Mouse (Mus musculus) bone marrow macrophage, adult 2 months (primary cell): Measurements from ENCODE around the gene Gga3. TPM values are rescaled to one million over a fixed set of nuclear protein-coding genes. Genes with fewer than 3 reads are reported as not detected.

Experiments used
- H3K27ac ChIP-seq: 2 replicates; pipeline ENCODE4 v1.5.1; 2012; ENCODE audit warnings: low read depth, low read length; ENCODE audit not compliant: insufficient read depth
- H3K4me1 ChIP-seq: 2 replicates; pipeline ENCODE4 v1.6.1; 2012; ENCODE audit warnings: low read length; ENCODE audit not compliant: control insufficient read depth, insufficient read depth
- H3K4me3 ChIP-seq: 2 replicates; pipeline ENCODE4 v1.5.1; 2012; ENCODE audit warnings: mild to moderate bottlenecking, low read length, moderate library complexity; ENCODE audit not compliant: insufficient read depth
- CTCF ChIP-seq: IDR thresholded peaks from 2 replicates; pipeline ENCODE4 v1.5.1; 2012; ENCODE audit warnings: low read depth, mild to moderate bottlenecking, low read length, moderate library complexity
- POLR2A ChIP-seq: IDR thresholded peaks from 2 replicates; pipeline ENCODE4 v1.6.1; 2012; ENCODE audit warnings: mild to moderate bottlenecking, low read depth, low read length, borderline replicate concordance
- polyA plus RNA-seq: library from polyadenylated mRNA; stranded (reverse); fragments of >200 nt; gene quantifications from 2 replicates; pipeline ENCODE4 v1.2.4, GENCODE M21; 2012; ENCODE audit not compliant: missing spikeins, insufficient read depth, insufficient read length

The Gga3 gene
- polyA plus RNA-seq, 1 experiment: 81.9 TPM

GRCm38 (mm10) chr11:115579080-115579479, 24.8 kb downstream of the Gga3 start:
- Histone ChIP-seq H3K4me3 (no peak overlapping the region), H3K27ac (no peak overlapping the region), H3K4me1 (peaks cover 6% of the 10 kb centered on the region)
- TF ChIP-seq CTCF (no peak), POLR2A (no peak)

DNA sequence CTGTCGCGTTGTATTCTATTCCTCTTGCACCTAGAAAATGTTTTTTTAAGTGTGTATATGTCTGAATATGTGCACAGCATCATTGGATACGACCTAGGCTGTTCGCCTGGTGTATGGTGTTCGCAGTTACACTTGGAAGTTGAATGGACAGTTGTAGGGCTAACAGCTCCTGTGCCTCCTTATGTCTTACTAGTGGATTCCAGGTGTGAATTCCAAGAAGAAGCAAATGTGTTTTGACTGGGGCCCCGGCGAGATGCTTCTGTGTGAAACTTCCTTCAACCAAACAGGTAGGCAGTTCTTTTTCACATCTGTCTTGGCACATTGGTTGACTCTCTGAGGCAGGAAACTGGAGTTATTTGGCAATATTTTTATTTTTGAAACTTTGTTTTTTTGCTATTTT, 38.9 kb downstream of the Gga3 start:
- no peak overlapping the region for H3K27ac ChIP-seq
- TF ChIP-seq CTCF (no peak), POLR2A (no peak)
- peaks cover 11% of the 10 kb centered on the region for H3K4me1 ChIP-seq
- H3K4me3 ChIP-seq: peak overlapping the region; percentile 90

- Histone ChIP-seq H3K4me3 (peak within 1 kb of the TSS; percentile 90), H3K27ac (peak within 1 kb of the TSS; percentile 90), H3K4me1 (peaks cover 11% of the 10 kb centered on the region)
- TF ChIP-seq CTCF: no peak
- no peak for TF ChIP-seq POLR2A
Observed at GRCm38 (mm10) chr11:115564064-115564809, 39.6 kb downstream of the Gga3 start, which contains the start of gene Nup85. Nup85 (plus strand) TSS chr11:115564434.

DNA sequence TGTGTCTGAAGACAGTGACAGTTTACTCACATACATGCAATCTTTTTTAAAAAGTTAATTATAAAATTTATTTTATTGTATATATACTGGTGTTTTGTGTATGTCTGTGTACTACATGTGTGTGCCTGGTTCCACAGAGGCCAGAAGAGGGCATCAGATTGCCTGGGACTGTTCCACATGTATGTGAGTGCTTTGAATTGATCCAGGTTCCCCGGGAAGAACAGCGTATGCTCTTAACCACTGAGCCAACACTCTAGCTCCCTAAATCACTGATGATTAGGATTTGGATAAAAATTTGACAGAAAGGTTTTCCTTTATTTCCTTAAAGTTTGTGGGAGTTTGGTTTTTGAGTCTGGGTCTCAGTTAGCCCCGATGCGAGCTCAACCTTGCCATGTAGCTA, 40.4 kb downstream of the Gga3 start:
- TF ChIP-seq CTCF (no peak), POLR2A (no peak)
- H3K4me1 ChIP-seq: peaks cover 11% of the 10 kb centered on the region
- H3K27ac ChIP-seq: peak overlapping the region; percentile 2; the same call in 1 of the 2 replicates
- H3K4me3 ChIP-seq: peak overlapping the region; percentile 90

GRCm38 (mm10) chr11:115555717-115556116, 48.1 kb downstream of the Gga3 start:
- no peak overlapping the region for H3K4me3 ChIP-seq
- TF ChIP-seq POLR2A: no peak
- no peak for TF ChIP-seq CTCF
- H3K27ac ChIP-seq: no peak overlapping the region
- no peaks in the 10 kb centered on the region for H3K4me1 ChIP-seq

DNA sequence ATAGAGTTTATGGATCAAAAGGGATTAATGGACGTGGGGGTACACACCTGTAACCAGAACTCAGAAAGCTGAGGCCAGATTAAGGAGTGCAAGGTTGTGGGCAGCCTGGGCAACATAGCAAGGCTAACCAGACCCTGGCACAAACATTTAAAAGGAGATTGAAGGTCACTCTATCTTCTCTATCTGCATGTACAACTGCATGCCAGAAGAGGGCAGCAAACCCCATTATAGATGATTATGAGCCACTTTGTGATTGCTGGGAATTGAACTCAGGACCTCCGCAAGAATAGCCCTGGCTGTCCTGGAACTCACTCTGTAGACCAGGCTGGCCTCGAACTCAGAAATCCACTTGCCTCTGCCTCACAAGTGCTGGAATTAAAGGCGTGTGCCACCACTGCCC, 51.1 kb downstream of the Gga3 start:
- TF ChIP-seq POLR2A: no peak
- peak; percentile 30; the same call in 1 of the 2 replicates for TF ChIP-seq CTCF
- no peak overlapping the region for H3K4me3 ChIP-seq
- no peak overlapping the region for H3K27ac ChIP-seq
- H3K4me1 ChIP-seq: no peaks in the 10 kb centered on the region

DNA sequence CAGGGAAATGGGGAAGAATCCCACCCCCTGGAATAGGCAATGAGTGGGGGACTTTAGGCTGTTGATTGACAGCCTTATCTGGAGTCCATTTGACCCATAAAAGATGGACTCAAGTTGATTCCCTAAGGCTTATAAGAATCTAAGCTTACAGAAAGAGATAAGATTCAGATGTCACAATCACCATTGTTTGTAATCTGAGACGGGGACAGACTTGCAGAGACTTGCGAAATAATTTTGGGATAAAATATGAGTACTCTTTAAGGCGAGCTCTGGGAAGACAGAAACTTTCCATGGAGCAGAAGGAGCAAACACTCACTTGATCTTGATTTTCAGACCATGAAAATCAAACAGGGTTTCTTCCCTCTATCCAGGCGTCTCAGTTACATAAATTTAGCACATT, 60.3 kb downstream of the Gga3 start:
- TF ChIP-seq POLR2A: no peak
- TF ChIP-seq CTCF: no peak
- no peak overlapping the region for H3K27ac ChIP-seq
- H3K4me1 ChIP-seq: no peaks in the 10 kb centered on the region

DNA sequence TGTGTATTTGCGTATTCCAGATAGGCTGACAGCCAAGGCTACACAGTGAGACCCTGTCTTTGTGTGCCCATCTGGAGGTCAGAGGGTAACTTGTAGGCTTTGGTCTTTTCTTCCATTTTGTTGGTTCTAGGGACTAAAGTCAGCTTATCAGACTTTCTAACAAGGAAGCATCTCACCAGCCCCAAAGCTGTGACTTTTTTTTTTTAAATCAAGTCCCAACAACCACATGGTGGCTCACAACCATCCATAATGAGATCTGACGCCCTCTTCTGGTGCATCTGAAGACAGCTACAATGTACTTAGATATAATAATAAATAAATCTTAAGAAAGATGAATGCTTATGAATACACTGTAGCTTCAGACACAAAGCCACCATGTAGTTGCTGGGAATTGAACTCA, 65.8 kb downstream of the Gga3 start:
- no peak overlapping the region for H3K27ac ChIP-seq
- H3K4me3 ChIP-seq: no peak overlapping the region
- H3K4me1 ChIP-seq: peaks cover 3% of the 10 kb centered on the region; the same call in 1 of the 2 replicates
- no peak for TF ChIP-seq POLR2A
- no peak for TF ChIP-seq CTCF

More for the DNA sequence above, 60.3 kb downstream of the Gga3 start:
- no peak overlapping the region for H3K4me3 ChIP-seq

- Histone ChIP-seq H3K4me1 (peaks cover 3% of the 10 kb centered on the region; the same call in 1 of the 2 replicates), H3K4me3 (peak overlapping the region; percentile 54)
- TF ChIP-seq POLR2A (no peak), CTCF (no peak)
Observed at GRCm38 (mm10) chr11:115536856-115537568, 66.8 kb downstream of the Gga3 start.

GRCm38 (mm10) chr11:115536038-115536681, 67.7 kb downstream of the Gga3 start, which contains the start of gene Sumo2:
Sumo2 (minus strand) TSS chr11:115536276.
- Histone ChIP-seq H3K4me3 (peak within 1 kb of the TSS; percentile 96), H3K27ac (peak within 1 kb of the TSS; percentile 74), H3K4me1 (peaks cover 3% of the 10 kb centered on the region; the same call in 1 of the 2 replicates)
- TF ChIP-seq POLR2A: no peak
- no peak for TF ChIP-seq CTCF

More at GRCm38 (mm10) chr11:115536856-115537568, 66.8 kb downstream of the Gga3 start:
- H3K27ac ChIP-seq: peak overlapping the region; percentile 74
